Mouse (Mus musculus) left cerebral cortex, postnatal 10 days (tissue): ENCODE measurements around the gene Selenoo. TPM values are rescaled to one million over a fixed set of nuclear protein-coding genes. Genes with fewer than 3 reads are reported as not detected.

Experiments
- DNase-seq, 2 experiments: peaks; one replicate each; pipeline ENCODE4 v3.0.0; 2021 to 2022; ENCODE audit warnings: low spot score in 2 of 2, mixed read lengths in 1 of 2; ENCODE audit errors: extremely low spot score in 1 of 2
- intact Hi-C: fragments of 180-260 bp; cut with DNase I; formaldehyde crosslinking; loops from one replicate; pipeline ENCODE4 v1.15.1; 2025
- total RNA-seq, 2 experiments: library from RNA; stranded (reverse); gene quantifications; 2 replicates each; pipeline ENCODE4 v1.2.3; 2021

Selenoo gene
- total RNA-seq, 2 experiments from 2014 or later, result 19.1 to 20.6 TPM

- intact Hi-C loops, result no loop called here
Measured at GRCm38 (mm10) chr15:89141443-89141842, 52.6 kb downstream of the Selenoo start.

GRCm38 (mm10) chr15:89141905-89142304 is 53.0 kb downstream of the Selenoo start:
- intact Hi-C loops, result no loop called here
- DNase-seq, result no peak

More at GRCm38 (mm10) chr15:89141443-89141842, 52.6 kb downstream of the Selenoo start:
- DNase-seq, result no peak

- intact Hi-C loops, result no loop called here
Measured at GRCm38 (mm10) chr15:89143134-89143533, 54.2 kb downstream of the Selenoo start.

GRCm38 (mm10) chr15:89144965-89145364 is 56.1 kb downstream of the Selenoo start:
- intact Hi-C loops, result no loop called here
- DNase-seq, result peak in 1 of 2 experiments; percentile 21

More at GRCm38 (mm10) chr15:89143134-89143533, 54.2 kb downstream of the Selenoo start:
- DNase-seq, result no peak

- intact Hi-C loops, result no loop called here
- peak in 1 of 2 experiments; percentile 32 for DNase-seq
Measured at GRCm38 (mm10) chr15:89145813-89146350, 57.0 kb downstream of the Selenoo start.

GRCm38 (mm10) chr15:89146537-89146936 is 57.7 kb downstream of the Selenoo start:
- DNase-seq, result peak in 1 of 2 experiments; percentile 72
- intact Hi-C loops, result no loop called here

- intact Hi-C loops, result no loop called here
Measured at GRCm38 (mm10) chr15:89147024-89147423, 58.1 kb downstream of the Selenoo start.

GRCm38 (mm10) chr15:89147456-89147855 is 58.6 kb downstream of the Selenoo start:
- intact Hi-C loops, result no loop called here

More at GRCm38 (mm10) chr15:89147024-89147423, 58.1 kb downstream of the Selenoo start:
- peak in 1 of 2 experiments; percentile 67 for DNase-seq

GRCm38 (mm10) chr15:89147895-89148294 is 59.0 kb downstream of the Selenoo start:
- DNase-seq, result peak in 1 of 2 experiments; percentile 18
- intact Hi-C loops, result no loop called here

More at GRCm38 (mm10) chr15:89147456-89147855, 58.6 kb downstream of the Selenoo start:
- peak in 1 of 2 experiments; percentile 25 for DNase-seq

- intact Hi-C loops, result no loop called here
- DNase-seq, result peak in 1 of 2 experiments; percentile 29
Measured at GRCm38 (mm10) chr15:89148496-89149270, 59.8 kb downstream of the Selenoo start.

GRCm38 (mm10) chr15:89149271-89150040 is 60.6 kb downstream of the Selenoo start, which contains the start of gene Mapk11:
Mapk11 (minus strand) TSS chr15:89149628.
- DNase-seq, result peak in 1 of 2 experiments; percentile 71
- intact Hi-C loops, result no loop called here

Other genes starting within 250 kb of the Selenoo start
- gene Pim3, start 226.9 kb upstream of the Selenoo start, total RNA-seq, result 10 to 100 TPM; 40.6 to 44.0 TPM
- gene Ttll8, start 134.7 kb upstream of the Selenoo start, total RNA-seq, result 1 to 10 TPM; 1.3 to 1.7 TPM
- gene Mlc1, start 110.1 kb upstream of the Selenoo start, total RNA-seq, result 10 to 100 TPM; 89.8 to 93.9 TPM
- under 1 TPM in 1 of 2 experiments, not detected in 1; 0.85 TPM for gene Mov10l1, start 106.2 kb upstream of the Selenoo start, total RNA-seq
- 100 to 1,000 TPM; 106 to 111 TPM for gene Panx2, start 29.4 kb upstream of the Selenoo start, total RNA-seq
- gene Trabd, start 14.0 kb upstream of the Selenoo start, total RNA-seq, result 10 to 100 TPM; 17.5 TPM
- 10 to 100 TPM; 26.3 to 30.3 TPM for gene Tubgcp6, start 34.0 kb downstream of the Selenoo start, total RNA-seq
- gene Hdac10, start 39.6 kb downstream of the Selenoo start, total RNA-seq, result 10 to 100 TPM; 18.1 to 19.3 TPM
- gene Mapk12, start 51.6 kb downstream of the Selenoo start, total RNA-seq, result 1 to 10 TPM; 5.0 to 5.3 TPM
- gene Mapk11, start 60.5 kb downstream of the Selenoo start, total RNA-seq, result 10 to 100 TPM; 24.7 to 28.2 TPM
- gene Plxnb2, start 91.7 kb downstream of the Selenoo start, total RNA-seq, result 10 to 100 TPM; 49.0 to 52.3 TPM
- 10 to 100 TPM; 41.4 to 41.8 TPM for gene Dennd6b, start 107.4 kb downstream of the Selenoo start, total RNA-seq
- 100 to 1,000 TPM; 154 to 159 TPM for gene Ppp6r2, start 122.5 kb downstream of the Selenoo start, total RNA-seq
- 100 to 1,000 TPM; 180 to 205 TPM for gene Sbf1, start 226.2 kb downstream of the Selenoo start, total RNA-seq
- not detected for gene Adm2, start 233.6 kb downstream of the Selenoo start, total RNA-seq
- not detected for gene Miox, start 245.3 kb downstream of the Selenoo start, total RNA-seq